Mouse (Mus musculus): ENCODE results near the gene Ppp1r36. TPM values are rescaled to one million over a fixed set of nuclear protein-coding genes. Genes with fewer than 3 reads are reported as not detected.

Gene Ppp1r36
- total and polyA plus RNA-seq, 3 experiments = not detected

- no peaks in the 10 kb centered on the region for H3K79me2 ChIP-seq (replicated peaks; ENCODE audit: control insufficient read depth, extremely low read depth, insufficient read depth, poor library complexity, severe bottlenecking)
- H3K4me2 ChIP-seq (ENCODE audit: insufficient read depth, low read depth, poor library complexity, severe bottlenecking) = no peak overlapping the region
- dilution Hi-C loops (cut with MboI; ENCODE audit: extremely low pct_ligation_motif_present, extremely low pct_unique_long_range_greater_than_20kb, low sequenced_read_pairs) = no loop called here
- H3K4me1 ChIP-seq (ENCODE audit: control insufficient read depth in 1 of 2, insufficient read depth in 2 of 2) = peaks cover 0 to 10% of the 10 kb centered on the region in 2 experiments; a peak in 2 of 4 replicates
- TF ChIP-seq CHD1 (IDR thresholded peaks at IDR 0.05; ENCODE audit: low read depth, low read length) (no peak), MYC (IDR thresholded peaks at IDR 0.05; ENCODE audit: low read depth, low read length) (no peak), BHLHE40 (IDR thresholded peaks at IDR 0.05; ENCODE audit: low read depth, low read length) (no peak), CTCF (conservative IDR thresholded peaks at IDR 0.05 in 1 of 2, IDR thresholded peaks at IDR 0.05 in 1 of 2; ENCODE audit: low read depth in 2 of 2, low read length in 2 of 2) (no peak), EP300 (IDR thresholded peaks at IDR 0.05; ENCODE audit: low read length) (no peak), NRF1 (IDR thresholded peaks at IDR 0.05; ENCODE audit: low read depth, low read length) (no peak), MAX (IDR thresholded peaks at IDR 0.05; ENCODE audit: low read length) (no peak), SMC3 (IDR thresholded peaks at IDR 0.05; ENCODE audit: low read depth, low read length) (no peak), RAD21 (IDR thresholded peaks at IDR 0.05; ENCODE audit: low read depth, low read length) (no peak), ETS1 (conservative IDR thresholded peaks at IDR 0.05; ENCODE audit: low read depth, low read length) (no peak), ZC3H11A (IDR thresholded peaks at IDR 0.05; ENCODE audit: low read depth, low read length) (no peak), KAT2A (IDR thresholded peaks at IDR 0.05; ENCODE audit: insufficient replicate concordance, low read length) (no peak), HCFC1 (IDR thresholded peaks at IDR 0.05; ENCODE audit: low read depth, low read length) (no peak)
- H3K36me3 ChIP-seq (replicated peaks in 1 of 2; ENCODE audit: control insufficient read depth in 1 of 2, insufficient read depth in 1 of 2, low read length in 1 of 2) = peaks cover 2 to 12% of the 10 kb centered on the region in 2 experiments
- no peak for DNase-seq (ENCODE audit: extremely low read depth)
- peaks cover 21% of the 10 kb centered on the region for H3K9me3 ChIP-seq (replicated peaks; ENCODE audit: low read length)
- no peak overlapping the region for H3K4me3 ChIP-seq (replicated peaks in 1 of 3; ENCODE audit: low read depth in 2 of 3, low read length in 2 of 3, poor library complexity in 1 of 3)
- H3K9ac ChIP-seq (ENCODE audit: insufficient read depth, low read depth) = no peak overlapping the region
- H3K27me3 ChIP-seq (replicated peaks) = no peaks in the 10 kb centered on the region
- in situ Hi-C loops (cut with MboI; ENCODE audit: low pct_ligation_motif_present, low pct_unique_long_range_greater_than_20kb, low sequenced_read_pairs) = loop anchor here (5.0 kb wide), 1 partner anchor 33 kb away; the partner anchor contains the start of gene Zbtb1
- no peak overlapping the region for H3K27ac ChIP-seq (ENCODE audit: insufficient read depth, low read depth)
These were observed 12.0 kb upstream of the Ppp1r36 start for GRCm38 (mm10) chr12:76405183-76405970.

GRCm38 (mm10) chr12:76405971-76406370 lies 11.4 kb upstream of the Ppp1r36 start:
- Histone ChIP-seq H3K27ac (ENCODE audit: insufficient read depth, low read depth) (no peak overlapping the region), H3K9me3 (replicated peaks; ENCODE audit: low read length) (peaks cover 21% of the 10 kb centered on the region), H3K27me3 (replicated peaks) (no peaks in the 10 kb centered on the region), H3K9ac (ENCODE audit: insufficient read depth, low read depth) (no peak overlapping the region), H3K36me3 (replicated peaks in 1 of 2; ENCODE audit: control insufficient read depth in 1 of 2, insufficient read depth in 1 of 2, low read length in 1 of 2) (peaks cover 2 to 12% of the 10 kb centered on the region in 2 experiments), H3K79me2 (replicated peaks; ENCODE audit: control insufficient read depth, extremely low read depth, insufficient read depth, poor library complexity, severe bottlenecking) (no peaks in the 10 kb centered on the region), H3K4me2 (ENCODE audit: insufficient read depth, low read depth, poor library complexity, severe bottlenecking) (no peak overlapping the region), H3K4me1 (ENCODE audit: control insufficient read depth in 1 of 2, insufficient read depth in 2 of 2) (peaks cover 0 to 10% of the 10 kb centered on the region in 2 experiments; a peak in 2 of 4 replicates), H3K4me3 (replicated peaks in 1 of 3; ENCODE audit: low read depth in 2 of 3, low read length in 2 of 3, poor library complexity in 1 of 3) (no peak overlapping the region)
- no peak for DNase-seq (ENCODE audit: extremely low read depth)
- no peak for TF ChIP-seq POLR2AphosphoS2 (IDR thresholded peaks at IDR 0.05; ENCODE audit: low read depth, low read length)
- dilution Hi-C loops (cut with MboI; ENCODE audit: extremely low pct_ligation_motif_present, extremely low pct_unique_long_range_greater_than_20kb, low sequenced_read_pairs) (no loop called here), in situ Hi-C loops (cut with MboI; ENCODE audit: low pct_ligation_motif_present, low pct_unique_long_range_greater_than_20kb, low sequenced_read_pairs) (loop anchor here (5.0 kb wide), 1 partner anchor 34 kb away; the partner anchor contains the start of gene Zbtb1)

All from CH12.LX (cell line).